Mouse (Mus musculus) kidney, adult 2 months (tissue): Measurements from ENCODE around the gene Yif1b.

Source experiments
- CTCF ChIP-seq: fragments of 200-500 bp; conservative IDR thresholded peaks from 2 replicates; pipeline ENCODE4 v1.5.1; 2011; ENCODE audit warnings: low read depth, mild to moderate bottlenecking, control low read depth, low read length, moderate library complexity, mixed read lengths; ENCODE audit not compliant: insufficient read depth, insufficient read length
- POLR2A ChIP-seq: fragments of 200-500 bp; IDR thresholded peaks from one replicate; pipeline ENCODE4 v1.6.1; 2011; ENCODE audit warnings: low read depth, low read length, control low read depth

DNA sequence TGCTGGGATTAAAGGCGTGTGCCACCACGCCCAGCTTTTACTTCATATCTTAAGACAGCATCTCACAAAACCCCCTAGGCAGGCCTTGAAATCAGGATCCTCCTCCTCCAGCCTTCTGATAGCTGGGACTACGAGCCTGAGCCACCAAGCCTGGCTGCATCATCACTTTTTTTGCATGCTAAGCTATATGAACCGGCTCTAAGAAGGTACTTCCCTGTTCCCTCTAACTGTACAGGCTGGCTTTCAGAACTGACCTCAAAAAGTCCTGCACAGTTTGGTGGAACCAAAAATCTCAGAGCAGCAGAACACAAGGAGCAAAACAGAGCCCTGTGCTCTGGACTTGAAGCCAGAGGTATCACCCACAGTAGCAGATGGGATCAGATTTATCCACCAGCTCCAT is 9.9 kb upstream of the Yif1b start:
- TF ChIP-seq CTCF, result no peak
- no peak for TF ChIP-seq POLR2A
